8 mouse cellular contexts compared by ENCODE assay signal in genomic region chr6:48725476-48725875, GRCm38 (mm10). TPM values are rescaled to one million over a fixed set of nuclear protein-coding genes. Genes with fewer than 3 reads are reported as not detected.
DNase-seq lines count a peak whose midpoint lies in the region; ATAC-seq and TF ChIP-seq lines count a peak whose summit lies in the region.
"Had no signal": no experiment of that assay in that cellular context is flagged by ENCODE, and none has a peak within 500 bp of the region (broad histone marks: within the 10 kb centered on the region; RNA-seq: fewer than 3 reads in every experiment).

No protein-coding gene starts in this region.

- peak; percentile 78; the same call in 1 of the 2 replicates for ATAC-seq in forebrain, postnatal 0 days
- ATAC-seq in kidney, embryonic 16.5 days (ENCODE audit: low FRiP score, low TSS enrichment), result peak; percentile 82

- no peak overlapping the region for H3K9ac ChIP-seq in forebrain, postnatal 0 days
- no peak overlapping the region for H3K9ac ChIP-seq in kidney, embryonic 16.5 days (replicated peaks; ENCODE audit: low read length)
- H3K9ac ChIP-seq: limb, embryonic 15.5 days had no signal

- H3K4me1 ChIP-seq in forebrain, postnatal 0 days (ENCODE audit: insufficient read depth), result no peaks in the 10 kb centered on the region
- H3K4me1 ChIP-seq in kidney, embryonic 16.5 days (ENCODE audit: insufficient read depth, low read length), result no peaks in the 10 kb centered on the region; the same call in 1 of the 2 replicates
- H3K4me1 ChIP-seq: limb, embryonic 15.5 days had no signal

- H3K4me2 ChIP-seq in forebrain, postnatal 0 days (ENCODE audit: low read depth), result no peak overlapping the region
- no peak overlapping the region for H3K4me2 ChIP-seq in kidney, embryonic 16.5 days (replicated peaks; ENCODE audit: low read depth, low read length)
- H3K4me2 ChIP-seq: limb, embryonic 15.5 days had no signal

- DNase-seq in left cerebral cortex, postnatal 14 days (ENCODE audit: low spot score in 2 of 2), result peak; percentile 9 to 51
- DNase-seq in left cerebral cortex, adult 18-20 months (ENCODE audit: low spot score in 2 of 2), result no peak
- DNase-seq in T-cell, adult 2 months (ENCODE audit: low spot score), result peak; percentile 88
- DNase-seq in forebrain, postnatal 0 days, result peak; percentile 19
- peak; percentile 28 for DNase-seq in right cerebral cortex, postnatal 4 days
- no peak for DNase-seq in cerebellum, postnatal 36 days

- no peak overlapping the region for H3K27ac ChIP-seq in forebrain, postnatal 0 days (ENCODE audit: low read depth, low read length)
- peak overlapping the region; percentile 31; the same call in 1 of the 2 replicates for H3K27ac ChIP-seq in kidney, embryonic 16.5 days (ENCODE audit: low read length)
- H3K27ac ChIP-seq: limb, embryonic 15.5 days had no signal

- H3K36me3 ChIP-seq in forebrain, postnatal 0 days (ENCODE audit: insufficient read depth), result no peaks in the 10 kb centered on the region
- H3K36me3 ChIP-seq in kidney, embryonic 16.5 days (ENCODE audit: insufficient read depth, low read length), result no peaks in the 10 kb centered on the region
- H3K36me3 ChIP-seq: limb, embryonic 15.5 days had no signal

- no peak for TF ChIP-seq CTCF in forebrain, postnatal 0 days (IDR thresholded peaks at IDR 0.05; ENCODE audit: low read depth)

- intact Hi-C loops in left cerebral cortex, postnatal 14 days (cut with DNase I), result no loop called here

- no peak overlapping the region for H3K4me3 ChIP-seq in forebrain, postnatal 0 days (ENCODE audit: low read depth, low read length)
- H3K4me3 ChIP-seq in kidney, embryonic 16.5 days (ENCODE audit: low read length), result no peak overlapping the region
- H3K4me3 ChIP-seq: limb, embryonic 15.5 days had no signal

- H3K9me3 ChIP-seq in forebrain, postnatal 0 days (ENCODE audit: low read length), result no peaks in the 10 kb centered on the region
- 0 out of 2 replicates have a peak, but pooled peaks cover 3% of the 10 kb centered on the region for H3K9me3 ChIP-seq in kidney, embryonic 16.5 days (ENCODE audit: low read length)
- H3K9me3 ChIP-seq: limb, embryonic 15.5 days had no signal

- no peaks in the 10 kb centered on the region for H3K27me3 ChIP-seq in forebrain, postnatal 0 days (ENCODE audit: insufficient read depth, low read length)
- no peaks in the 10 kb centered on the region for H3K27me3 ChIP-seq in kidney, embryonic 16.5 days (ENCODE audit: insufficient read depth, low read length)
- H3K27me3 ChIP-seq: limb, embryonic 15.5 days had no signal

- WGBS in forebrain, postnatal 0 days, result 0% methylated on average over 1 of the region's 1 CpGs
- 29% methylated on average over 1 of the region's 1 CpGs for WGBS in kidney, embryonic 16.5 days

RNA-seq across cellular contexts. Expression of gene Gimap7, which starts 7.1 kb away (rescaled TPM):
- not detected for total RNA-seq in left cerebral cortex, postnatal 14 days (2021)
- total RNA-seq in left cerebral cortex, adult 18-20 months (2021), result not detected
- total RNA-seq in forebrain, postnatal 0 days (2014; rRNA removed), result not detected in 2 replicates
- polyA plus RNA-seq in forebrain, postnatal 0 days (2015; fragmentation: Nextera tagmentation; extraction: Ambion mirVana), result not detected in 2 replicates
- polyA plus RNA-seq in kidney, embryonic 16.5 days (2015; fragmentation: Nextera tagmentation; extraction: Ambion mirVana), result not detected in 2 replicates
- polyA plus RNA-seq: limb, embryonic 15.5 days had no signal

RNA-seq across cellular contexts. Expression of gene Gm28053, which starts 7.1 kb away (rescaled TPM):
- 1 to 10 TPM in 1 of 2 experiments, not detected in 1; 1.4 TPM for total RNA-seq in left cerebral cortex, postnatal 14 days (2021)
- total RNA-seq in left cerebral cortex, adult 18-20 months (2021), result 1 to 10 TPM in 1 of 2 experiments, not detected in 1; 2.3 TPM
- total RNA-seq in forebrain, postnatal 0 days (2014; rRNA removed), result not detected in 2 replicates
- 0.57 TPM in 1 of 2 replicates, not detected in the other for polyA plus RNA-seq in forebrain, postnatal 0 days (2015; fragmentation: Nextera tagmentation; extraction: Ambion mirVana)
- polyA plus RNA-seq in kidney, embryonic 16.5 days (2015; fragmentation: Nextera tagmentation; extraction: Ambion mirVana), result 1.4 and 2.4 TPM in 2 replicates

RNA-seq across cellular contexts. Expression of gene Gimap1, which starts 13.4 kb away (rescaled TPM):
- total RNA-seq in left cerebral cortex, postnatal 14 days (2021), result 1 to 10 TPM; 2.2 TPM
- 1 to 10 TPM; 2.1 to 2.3 TPM for total RNA-seq in left cerebral cortex, adult 18-20 months (2021)
- total RNA-seq in forebrain, postnatal 0 days (2014; rRNA removed), result 1.3 TPM in 2 replicates
- 3.4 and 3.8 TPM in 2 replicates for polyA plus RNA-seq in forebrain, postnatal 0 days (2015; fragmentation: Nextera tagmentation; extraction: Ambion mirVana)
- 39.5 and 43.2 TPM in 2 replicates for polyA plus RNA-seq in kidney, embryonic 16.5 days (2015; fragmentation: Nextera tagmentation; extraction: Ambion mirVana)

RNA-seq across cellular contexts. Expression of gene Gimap6, which starts 17.5 kb away (rescaled TPM):
- 1 to 10 TPM; 6.4 to 6.5 TPM for total RNA-seq in left cerebral cortex, postnatal 14 days (2021)
- total RNA-seq in left cerebral cortex, adult 18-20 months (2021), result 1 to 10 TPM; 3.6 to 4.1 TPM
- 6.5 and 6.6 TPM in 2 replicates for total RNA-seq in forebrain, postnatal 0 days (2014; rRNA removed)
- polyA plus RNA-seq in forebrain, postnatal 0 days (2015; fragmentation: Nextera tagmentation; extraction: Ambion mirVana), result 5.8 and 6.5 TPM in 2 replicates
- polyA plus RNA-seq in kidney, embryonic 16.5 days (2015; fragmentation: Nextera tagmentation; extraction: Ambion mirVana), result 59.4 and 67.3 TPM in 2 replicates

RNA-seq across cellular contexts. Expression of gene Gimap5, which starts 20.5 kb away (rescaled TPM):
- 1 to 10 TPM in 1 of 2 experiments, under 1 TPM in 1; 0.77 to 1.5 TPM for total RNA-seq in left cerebral cortex, postnatal 14 days (2021)
- total RNA-seq in left cerebral cortex, adult 18-20 months (2021), result 1 to 10 TPM in 1 of 2 experiments, under 1 TPM in 1; 0.89 to 1.4 TPM
- total RNA-seq in forebrain, postnatal 0 days (2014; rRNA removed), result 0.62 and 1.4 TPM in 2 replicates
- 1.7 and 3.7 TPM in 2 replicates for polyA plus RNA-seq in forebrain, postnatal 0 days (2015; fragmentation: Nextera tagmentation; extraction: Ambion mirVana)
- polyA plus RNA-seq in kidney, embryonic 16.5 days (2015; fragmentation: Nextera tagmentation; extraction: Ambion mirVana), result 18.0 and 19.9 TPM in 2 replicates

Comparison
In these comparisons a context has a peak if more than half of its experiments do, and no peak if none do; other contexts are left out.
1. DNase-seq: peak in left cerebral cortex, postnatal 14 days (2 of 2), T-cell, adult 2 months (single experiment), forebrain, postnatal 0 days (single experiment) and right cerebral cortex, postnatal 4 days (single experiment); none in left cerebral cortex, adult 18-20 months (0 of 2) and cerebellum, postnatal 36 days (0 of 2).